Mouse (Mus musculus): Measurements from ENCODE around the gene Hist1h2bf. TPM values are rescaled to one million over a fixed set of nuclear protein-coding genes. Genes with fewer than 3 reads are reported as not detected.
"Not testable (repeated sequence)": the region's sequence is repeated elsewhere in the genome, so short reads cannot be mapped to it uniquely, and the experiment has no call there.

The Hist1h2bf gene
- total and polyA plus RNA-seq, 2 experiments: 4.6 TPM; not detected in 1

GRCm38 (mm10) chr13:23593051-23593770, 19.2 kb upstream of the Hist1h2bf start:
- H3K36me3 ChIP-seq (ENCODE audit: control insufficient read depth, insufficient read depth, low read length): no peaks in the 10 kb centered on the region
- peaks cover 2% of the 10 kb centered on the region; the same call in 1 of the 2 replicates for H3K4me1 ChIP-seq (ENCODE audit: control insufficient read depth, insufficient read depth, low read length)
- peak overlapping the region; percentile 68; the same call in 1 of the 2 replicates for H3K27ac ChIP-seq (replicated peaks; ENCODE audit: insufficient read depth, low read depth, low read length)
- H3K9ac ChIP-seq (ENCODE audit: low read depth, low read length): no peak overlapping the region
- no peak overlapping the region for H3K4me3 ChIP-seq (ENCODE audit: insufficient read depth, low read depth, low read length)
- no peak for TF ChIP-seq POLR2A (IDR thresholded peaks at IDR 0.05; ENCODE audit: extremely low read depth, insufficient read depth, low read length)
- no peak for TF ChIP-seq CTCF (IDR thresholded peaks at IDR 0.05; ENCODE audit: low read depth, low read length)
- H3K27me3 ChIP-seq (ENCODE audit: control insufficient read depth, insufficient read depth, low read length): no peaks in the 10 kb centered on the region
- DNase-seq (ENCODE audit: extremely low read depth, low read depth, low spot score): peak; percentile 52
- WGBS: 66% methylated on average over 5 of the region's 5 CpGs
- H3K79me2 ChIP-seq (ENCODE audit: control insufficient read depth, insufficient read depth, low read length): no peaks in the 10 kb centered on the region

- no peak overlapping the region for H3K4me3 ChIP-seq (ENCODE audit: insufficient read depth, low read depth, low read length)
- no peak overlapping the region for H3K9ac ChIP-seq (ENCODE audit: low read depth, low read length)
- 75% methylated on average over 7 of the region's 7 CpGs for WGBS
- peaks cover 2% of the 10 kb centered on the region; the same call in 1 of the 2 replicates for H3K4me1 ChIP-seq (ENCODE audit: control insufficient read depth, insufficient read depth, low read length)
- no peaks in the 10 kb centered on the region for H3K36me3 ChIP-seq (ENCODE audit: control insufficient read depth, insufficient read depth, low read length)
- TF ChIP-seq POLR2A (IDR thresholded peaks at IDR 0.05; ENCODE audit: extremely low read depth, insufficient read depth, low read length) (no peak), CTCF (IDR thresholded peaks at IDR 0.05; ENCODE audit: low read depth, low read length) (no peak)
- no peak overlapping the region for H3K27ac ChIP-seq (replicated peaks; ENCODE audit: insufficient read depth, low read depth, low read length)
- H3K79me2 ChIP-seq (ENCODE audit: control insufficient read depth, insufficient read depth, low read length): no peaks in the 10 kb centered on the region
- H3K27me3 ChIP-seq (ENCODE audit: control insufficient read depth, insufficient read depth, low read length): no peaks in the 10 kb centered on the region
- DNase-seq (ENCODE audit: extremely low read depth, low read depth, low spot score): no peak
These were observed 18.6 kb upstream of the Hist1h2bf start for GRCm38 (mm10) chr13:23592614-23593013.

DNA sequence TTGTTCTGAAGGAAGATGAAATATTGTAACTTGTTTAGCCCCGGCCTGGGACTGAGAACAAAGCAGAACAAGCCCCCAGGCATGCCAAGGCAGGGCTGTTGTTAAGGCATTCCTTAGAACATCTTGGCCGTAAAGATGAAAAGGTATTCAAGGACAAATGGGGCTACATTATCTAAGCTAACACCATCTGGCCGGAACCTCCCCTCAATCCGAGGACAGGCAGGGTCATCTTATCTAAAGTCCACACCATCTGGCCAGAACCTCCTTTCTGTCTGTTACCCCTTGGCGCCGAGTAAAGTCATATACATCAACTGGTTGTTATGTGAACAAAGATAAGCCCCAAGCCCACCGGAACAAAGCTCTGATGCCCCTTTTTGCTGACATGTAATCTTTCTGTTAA, 17.9 kb upstream of the Hist1h2bf start:
- not testable (repeated sequence) for H3K27ac ChIP-seq (replicated peaks; ENCODE audit: insufficient read depth, low read depth, low read length); H3K4me1 ChIP-seq (ENCODE audit: control insufficient read depth, insufficient read depth, low read length); H3K36me3 ChIP-seq (ENCODE audit: control insufficient read depth, insufficient read depth, low read length); H3K27me3 ChIP-seq (ENCODE audit: control insufficient read depth, insufficient read depth, low read length); DNase-seq (ENCODE audit: extremely low read depth, low read depth, low spot score); H3K4me3 ChIP-seq (ENCODE audit: insufficient read depth, low read depth, low read length); H3K9ac ChIP-seq (ENCODE audit: low read depth, low read length); H3K79me2 ChIP-seq (ENCODE audit: control insufficient read depth, insufficient read depth, low read length)
- WGBS: 85% methylated on average over 7 of the region's 7 CpGs

- WGBS: 93% methylated on average over 7 of the region's 7 CpGs
- no peaks in the 10 kb centered on the region for H3K79me2 ChIP-seq (ENCODE audit: control insufficient read depth, insufficient read depth, low read length)
- H3K4me1 ChIP-seq (ENCODE audit: control insufficient read depth, insufficient read depth, low read length): peaks cover 5% of the 10 kb centered on the region; the same call in 1 of the 2 replicates
- H3K27me3 ChIP-seq (ENCODE audit: control insufficient read depth, insufficient read depth, low read length): no peaks in the 10 kb centered on the region
- H3K36me3 ChIP-seq (ENCODE audit: control insufficient read depth, insufficient read depth, low read length): no peaks in the 10 kb centered on the region
- H3K9ac ChIP-seq (ENCODE audit: low read depth, low read length): no peak overlapping the region
- H3K4me3 ChIP-seq (ENCODE audit: insufficient read depth, low read depth, low read length): no peak overlapping the region
- TF ChIP-seq POLR2A (IDR thresholded peaks at IDR 0.05; ENCODE audit: extremely low read depth, insufficient read depth, low read length): no peak
- TF ChIP-seq CTCF (IDR thresholded peaks at IDR 0.05; ENCODE audit: low read depth, low read length): no peak
- no peak overlapping the region for H3K27ac ChIP-seq (replicated peaks; ENCODE audit: insufficient read depth, low read depth, low read length)
- no peak for DNase-seq (ENCODE audit: extremely low read depth, low read depth, low spot score)
These were observed 17.2 kb upstream of the Hist1h2bf start for GRCm38 (mm10) chr13:23591206-23591605.

DNA sequence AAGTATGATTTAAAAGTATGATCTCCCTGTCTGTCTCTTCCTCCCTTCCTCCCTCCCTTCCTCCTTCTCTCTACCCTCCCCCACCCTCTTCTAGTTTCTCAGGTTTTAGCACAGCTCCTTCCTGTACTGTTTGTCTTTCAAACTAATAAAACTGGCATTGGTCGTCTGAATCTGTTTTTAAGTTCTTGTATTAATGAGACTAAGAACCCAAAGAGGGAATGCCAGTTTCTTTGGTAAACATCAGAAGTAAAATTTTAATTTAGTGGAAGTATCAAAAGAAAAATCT, 12.9 kb upstream of the Hist1h2bf start:
- H3K27ac ChIP-seq (replicated peaks; ENCODE audit: insufficient read depth, low read depth, low read length): peak overlapping the region; percentile 35; the same call in 1 of the 2 replicates
- 23% methylated on average over 1 of the region's 1 CpGs for WGBS

More for the DNA sequence above, 12.9 kb upstream of the Hist1h2bf start:
- Histone ChIP-seq H3K79me2 (ENCODE audit: control insufficient read depth, insufficient read depth, low read length) (no peaks in the 10 kb centered on the region), H3K36me3 (ENCODE audit: control insufficient read depth, insufficient read depth, low read length) (no peaks in the 10 kb centered on the region), H3K4me1 (ENCODE audit: control insufficient read depth, insufficient read depth, low read length) (peaks cover 11% of the 10 kb centered on the region; the same call in 1 of the 2 replicates), H3K9ac (ENCODE audit: low read depth, low read length) (no peak overlapping the region; the same call in 1 of the 2 replicates), H3K27me3 (ENCODE audit: control insufficient read depth, insufficient read depth, low read length) (no peaks in the 10 kb centered on the region), H3K4me3 (ENCODE audit: insufficient read depth, low read depth, low read length) (peak overlapping the region; percentile 72; the same call in 1 of the 2 replicates)
- no peak for DNase-seq (ENCODE audit: extremely low read depth, low read depth, low spot score)
- TF ChIP-seq CTCF (IDR thresholded peaks at IDR 0.05; ENCODE audit: low read depth, low read length) (no peak), POLR2A (IDR thresholded peaks at IDR 0.05; ENCODE audit: extremely low read depth, insufficient read depth, low read length) (no peak)
